Mouse (Mus musculus) ovary, postnatal 10 days (tissue): Measurements from ENCODE around the gene Prdm15.

Experiments
- DNase-seq: peaks from one replicate; pipeline ENCODE4 v3.0.0; 2022; ENCODE audit warnings: low spot score

Prdm15 gene

GRCm38 (mm10) chr16:97817414-97817813, 34.2 kb downstream of the Prdm15 start:
- no peak for DNase-seq

GRCm38 (mm10) chr16:97815269-97815668, 36.4 kb downstream of the Prdm15 start:
- no peak for DNase-seq

DNA sequence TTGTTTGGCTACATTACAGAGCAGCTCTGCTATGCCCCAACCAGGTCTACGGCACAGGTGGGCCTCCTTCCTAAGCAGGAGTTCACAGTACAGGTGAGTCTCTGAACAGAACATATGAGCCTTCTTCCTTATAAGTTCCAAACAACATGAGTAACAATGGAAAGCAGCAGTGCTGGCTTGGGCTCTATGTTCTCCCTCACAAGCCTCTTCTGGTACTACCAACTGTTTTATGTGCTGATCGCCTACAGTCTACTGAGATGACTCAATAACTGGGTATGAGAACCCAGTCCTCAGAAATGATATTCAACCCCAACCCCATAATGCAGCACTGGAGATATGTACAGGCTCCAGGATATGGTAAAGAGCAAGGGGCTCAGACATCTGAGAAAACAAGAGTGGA, 37.6 kb downstream of the Prdm15 start:
- DNase-seq: no peak

GRCm38 (mm10) chr16:97808881-97809280, 42.8 kb downstream of the Prdm15 start:
- no peak for DNase-seq

DNA sequence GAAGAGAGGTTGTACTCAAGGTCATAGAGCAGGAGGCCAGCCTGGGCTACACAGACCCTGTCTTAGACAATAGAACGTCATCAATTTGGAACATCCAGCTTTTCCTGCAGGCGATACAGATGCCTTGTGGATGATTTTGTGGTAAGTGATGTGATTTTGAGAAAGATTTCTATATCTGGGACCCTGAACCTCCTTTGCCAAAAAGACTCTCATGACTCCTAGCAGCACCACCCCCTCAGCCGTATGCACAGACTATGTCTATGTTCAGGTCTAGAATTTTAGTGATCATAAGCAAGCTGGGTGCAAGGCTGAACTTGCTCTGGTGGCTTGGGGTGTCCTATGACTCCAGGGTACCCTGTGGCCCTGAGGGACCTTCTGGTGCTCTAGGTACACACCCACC, 46.0 kb downstream of the Prdm15 start:
- DNase-seq: no peak

DNA sequence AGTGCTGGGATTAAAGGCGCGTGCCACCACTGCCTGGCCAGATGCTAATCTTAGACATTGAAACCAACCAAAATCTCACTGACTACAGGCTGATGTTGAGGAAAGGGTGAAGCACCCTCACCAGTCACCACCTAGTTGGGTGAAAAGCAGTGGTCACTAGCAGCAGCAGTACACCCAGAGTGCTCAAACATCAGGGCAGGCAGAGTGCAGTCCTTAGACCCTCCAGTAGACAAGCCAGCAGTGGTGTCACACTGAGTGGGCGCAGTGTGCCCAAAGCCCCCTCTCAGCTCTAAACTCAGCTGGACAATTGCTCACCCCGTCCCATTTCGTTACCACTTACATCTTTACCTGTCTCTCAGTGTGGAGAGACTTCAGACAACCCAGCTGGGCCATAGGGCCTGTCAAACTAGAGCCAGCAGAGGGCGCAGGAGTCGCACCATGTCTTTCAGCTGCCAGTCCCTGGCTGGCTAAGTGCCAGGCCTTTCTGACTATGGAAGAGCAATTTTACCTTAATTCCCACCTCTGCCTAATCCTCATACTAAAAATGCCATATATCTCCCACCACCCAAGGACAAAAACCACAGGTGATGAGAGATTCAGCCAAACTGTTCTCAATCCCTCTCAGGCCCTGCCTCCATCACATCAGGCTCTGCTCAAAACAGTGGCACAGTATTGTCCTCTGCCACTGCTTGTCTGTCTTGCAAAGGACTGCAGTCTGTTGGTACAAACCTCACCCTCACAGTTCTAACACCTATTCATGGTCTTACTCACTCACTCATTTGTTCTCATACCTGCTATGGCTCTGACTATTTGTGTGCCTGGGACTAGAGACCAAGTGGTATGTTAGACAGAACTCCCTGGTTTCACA, 46.7 kb downstream of the Prdm15 start:
- peak; percentile 38 for DNase-seq

- no peak for DNase-seq
Observed at GRCm38 (mm10) chr16:97797950-97798869, 53.4 kb downstream of the Prdm15 start.

GRCm38 (mm10) chr16:97797212-97797611, 54.4 kb downstream of the Prdm15 start:
- no peak for DNase-seq

- no peak for DNase-seq
Observed at GRCm38 (mm10) chr16:97794256-97794655, 57.4 kb downstream of the Prdm15 start.

DNA sequence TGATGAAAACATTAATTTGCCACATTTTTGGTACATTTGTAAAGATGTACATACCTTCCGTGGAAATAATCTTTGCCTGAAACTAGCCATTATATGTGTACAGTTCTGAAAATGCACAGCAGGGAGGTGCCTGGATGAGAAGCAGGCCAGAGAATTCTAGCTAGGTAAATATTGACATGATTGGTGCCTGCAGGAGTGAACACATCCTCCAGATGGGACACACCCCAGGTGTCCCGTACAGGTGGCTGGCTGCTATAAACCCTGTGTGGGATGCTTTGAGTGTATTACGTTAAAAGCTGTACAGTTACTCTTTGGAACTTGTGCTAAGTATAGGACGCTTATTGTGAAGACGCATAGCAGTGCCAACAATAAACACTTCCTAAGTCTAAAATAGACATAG, 68.6 kb downstream of the Prdm15 start:
- no peak for DNase-seq

GRCm38 (mm10) chr16:97778353-97779025, 73.2 kb downstream of the Prdm15 start:
- peak; percentile 63 for DNase-seq

DNA sequence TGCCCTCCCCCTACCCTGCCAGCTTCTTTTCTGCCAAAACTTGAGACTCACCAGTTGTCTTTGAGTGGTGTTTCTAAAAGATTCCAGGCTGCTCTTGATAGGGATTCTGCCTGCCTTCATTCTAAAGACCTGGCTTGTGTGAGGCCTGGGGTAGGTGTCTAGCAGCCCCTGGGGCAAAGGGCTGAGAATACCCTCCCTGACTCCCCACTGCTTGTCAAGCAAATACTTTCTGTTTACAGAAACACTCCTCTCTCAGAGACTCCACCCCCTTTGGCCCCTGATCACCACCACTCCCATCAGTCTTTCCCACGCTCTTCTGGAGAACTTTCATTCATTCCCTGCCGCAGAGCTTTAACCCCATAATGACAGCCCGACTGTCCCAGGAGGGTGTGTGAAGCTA, 85.1 kb downstream of the Prdm15 start:
- no peak for DNase-seq

DNA sequence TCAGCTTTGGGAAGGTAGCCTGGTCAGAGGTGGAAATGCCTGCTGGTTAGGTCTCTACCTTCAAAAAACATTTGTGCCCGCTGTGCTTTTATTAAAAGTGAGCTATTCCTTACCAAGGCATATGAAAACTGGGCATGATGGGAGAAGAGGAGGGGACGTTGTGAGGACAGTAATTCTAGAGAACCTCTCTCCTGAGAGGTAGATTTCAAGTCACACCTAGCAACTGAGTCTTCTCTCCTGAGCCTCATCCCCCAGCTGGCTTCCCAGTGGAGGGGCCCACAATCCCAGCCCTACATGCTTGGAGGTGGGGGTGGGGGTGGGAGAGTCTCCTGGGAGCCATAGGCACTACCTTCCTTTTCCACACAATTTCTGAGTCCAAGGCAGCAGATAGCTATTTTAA, 87.0 kb downstream of the Prdm15 start:
- DNase-seq: no peak

GRCm38 (mm10) chr16:97763990-97764340, 87.7 kb downstream of the Prdm15 start:
- DNase-seq: no peak

- no peak for DNase-seq
Observed at GRCm38 (mm10) chr16:97763061-97763989, 88.3 kb downstream of the Prdm15 start, which contains the start of gene Ripk4. Gene Ripk4, minus strand, starts transcription at chr16:97763787.

- no peak for DNase-seq
Observed at GRCm38 (mm10) chr16:97761782-97762181, 89.9 kb downstream of the Prdm15 start.

- no peak for DNase-seq
Observed at GRCm38 (mm10) chr16:97759681-97760080, 92.0 kb downstream of the Prdm15 start.

DNA sequence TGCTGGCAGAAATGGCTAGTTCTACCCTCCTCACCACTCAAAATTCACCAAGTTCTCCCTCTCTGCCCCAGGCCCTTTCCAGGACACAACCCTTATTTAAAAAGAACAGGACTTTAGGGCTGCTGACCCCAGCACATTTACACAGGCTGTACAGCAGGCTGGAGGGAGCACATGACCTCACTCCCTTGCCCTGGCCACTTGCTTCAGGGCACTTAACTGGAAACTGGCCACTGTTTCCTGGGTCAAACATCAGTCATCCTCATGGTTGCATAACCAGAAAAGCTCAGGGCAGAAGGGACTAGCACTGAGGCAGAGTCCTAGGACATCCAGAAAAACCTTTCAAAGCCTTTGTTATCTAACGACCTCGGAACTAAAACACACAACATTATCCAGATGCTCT, 93.4 kb downstream of the Prdm15 start:
- DNase-seq: no peak

DNA sequence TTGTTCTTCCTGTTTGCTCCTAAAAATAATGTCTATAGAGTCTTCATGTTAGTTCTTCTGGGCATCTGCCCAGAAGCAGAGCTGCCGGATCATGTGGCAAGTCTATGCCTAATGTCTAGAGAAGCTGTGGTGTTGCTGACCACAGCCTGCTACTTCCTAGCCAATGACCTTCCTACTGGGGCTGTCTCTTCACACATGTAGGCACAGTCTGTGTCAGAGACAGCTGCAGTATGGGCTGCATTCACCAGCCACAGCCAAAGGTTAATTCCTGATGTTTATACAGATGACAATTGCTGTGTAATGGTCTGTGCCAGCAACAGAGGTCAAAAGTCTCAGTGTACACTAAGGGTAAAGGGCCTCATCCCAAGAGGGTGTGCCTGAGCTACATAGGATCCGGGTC, 95.2 kb downstream of the Prdm15 start:
- no peak for DNase-seq

DNA sequence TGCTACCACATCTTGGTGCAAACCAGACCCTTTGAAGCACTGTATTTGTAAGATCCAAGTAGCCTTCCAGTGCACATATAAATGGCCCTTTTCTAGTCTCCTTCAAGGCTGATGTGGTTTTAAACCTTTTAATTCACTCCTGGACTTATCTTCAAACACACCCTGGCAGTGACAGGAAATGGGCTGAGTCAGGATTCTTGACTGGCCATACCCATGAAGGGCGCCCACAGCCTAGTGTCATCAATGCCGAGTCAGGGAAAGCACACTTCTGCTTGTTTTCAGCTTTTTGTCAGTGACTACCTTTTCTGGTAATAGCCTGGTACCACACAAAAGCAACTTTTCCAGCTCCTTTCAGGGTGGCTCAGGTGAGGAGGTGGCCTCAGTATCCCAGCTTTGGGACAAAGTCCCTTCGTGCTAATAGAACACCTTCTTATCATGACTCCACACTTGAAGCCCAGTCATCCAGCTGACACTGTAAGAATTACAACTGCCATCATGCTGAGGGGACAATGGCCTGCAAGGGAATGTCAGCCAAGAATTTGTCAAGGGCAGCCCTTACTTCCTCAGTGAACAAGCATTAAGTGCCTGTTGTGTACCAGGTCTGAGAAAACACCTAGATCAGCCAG, 99.2 kb downstream of the Prdm15 start:
- DNase-seq: no peak

DNA sequence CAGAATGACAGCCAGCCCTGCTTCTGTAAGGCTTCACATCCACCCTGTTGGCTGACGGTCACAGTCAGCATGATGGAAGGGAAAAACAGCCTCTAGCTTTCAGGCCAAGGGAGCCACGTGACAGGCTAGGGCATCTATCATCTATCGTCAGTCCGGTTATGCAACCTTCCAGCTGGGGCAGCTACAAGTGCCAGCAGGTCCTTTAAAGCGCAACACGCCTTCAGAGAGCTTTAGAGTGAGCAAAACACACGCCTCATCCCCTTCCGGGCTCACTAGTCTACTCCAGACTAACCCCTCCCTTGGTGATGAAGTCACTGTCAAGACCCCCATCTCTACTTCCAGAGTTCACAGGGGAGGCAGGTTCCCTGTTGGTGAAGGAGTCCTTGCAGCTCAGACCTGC, 99.8 kb downstream of the Prdm15 start:
- DNase-seq: no peak
